Mouse (Mus musculus) midbrain, postnatal 0 days (tissue): ENCODE results near the gene Chrm3. TPM values are rescaled to one million over a fixed set of nuclear protein-coding genes. Genes with fewer than 3 reads are reported as not detected.

Source experiments
- ATAC-seq: fragments of 200-750 bp; cut with Nextera tagmentation; 2 replicates; pipeline ENCODE4 v1.8.0; 2017; ENCODE audit warnings: moderate number of reproducible peaks, mild to moderate bottlenecking, moderate TSS enrichment, moderate library complexity; ENCODE audit not compliant: low FRiP score
- DNase-seq: peaks from one replicate; pipeline ENCODE4 v3.0.0-alpha.2; 2015; ENCODE audit warnings: low spot score
- H3K27ac ChIP-seq: fragments of 300-500 bp; sonication (generic); 2 replicates; pipeline ENCODE4 v1.5.1; 2014; ENCODE audit warnings: low read depth, mild to moderate bottlenecking, low read length, mixed read lengths
- H3K27me3 ChIP-seq: fragments of 300-500 bp; sonication (generic); 2 replicates; pipeline ENCODE4 v1.6.1; 2014; ENCODE audit warnings: low read length, control low read depth, mixed read lengths; ENCODE audit not compliant: insufficient read depth
- H3K36me3 ChIP-seq: fragments of 300-500 bp; sonication (generic); 2 replicates; pipeline ENCODE4 v1.6.1; 2014; ENCODE audit warnings: low read length, control low read depth, mixed read lengths; ENCODE audit not compliant: insufficient read depth
- H3K4me1 ChIP-seq: fragments of 300-500 bp; sonication (generic); 2 replicates; pipeline ENCODE4 v1.6.1; 2014; ENCODE audit warnings: mild to moderate bottlenecking, control low read depth, antibody characterized with exemption, low read length, mixed read lengths; ENCODE audit not compliant: insufficient read depth
- H3K4me2 ChIP-seq: fragments of 300-500 bp; sonication (generic); 2 replicates; pipeline ENCODE4 v1.6.1; 2014; ENCODE audit warnings: low read depth, mild to moderate bottlenecking, low read length, mixed read lengths; ENCODE audit not compliant: poor library complexity, severe bottlenecking
- H3K4me3 ChIP-seq: fragments of 300-500 bp; sonication (generic); 2 replicates; pipeline ENCODE4 v1.5.1; 2014; ENCODE audit warnings: low read depth, mild to moderate bottlenecking, low read length, moderate library complexity
- H3K9ac ChIP-seq: fragments of 300-500 bp; sonication (generic); replicated peaks from 2 replicates; pipeline ENCODE4 v1.6.1; 2014; ENCODE audit warnings: mild to moderate bottlenecking, low read length, moderate library complexity, mixed read lengths; ENCODE audit not compliant: poor library complexity, severe bottlenecking
- H3K9me3 ChIP-seq: fragments of 300-500 bp; sonication (generic); 2 replicates; pipeline ENCODE4 v1.6.1; 2016; ENCODE audit warnings: low read length, control low read depth
- CTCF ChIP-seq: IDR thresholded peaks from 2 replicates; pipeline ENCODE4 v1.5.1; 2016; ENCODE audit warnings: antibody characterized with exemption, mild to moderate bottlenecking
- WGBS: fragments of 180-500 bp; shearing (Covaris S2); extraction: QIAGEN DNeasy Blood & Tissue Kit; methylation state at CpG from one replicate; pipeline ENCODE4 v1.1.7; 2014; 5-methylcytosine and 5-hydroxymethylcytosine counted together
- microRNA-seq: library from miRNA; unstranded; fragments of <30 nt; microRNA quantifications from one replicate; pipeline ENCODE4, GENCODE M21; 2016; ENCODE audit warnings: borderline number of aligned reads
- polyA plus RNA-seq: library from polyadenylated mRNA; unstranded; fragments of >200 nt; fragmentation: Nextera tagmentation; extraction: Ambion mirVana; gene quantifications from 2 replicates; pipeline ENCODE4 v1.2.1, GENCODE M21; 2015
- total RNA-seq: library from RNA; depleted of rRNA; stranded (reverse); fragments of >200 nt; gene quantifications from 2 replicates; pipeline ENCODE4 v1.2.3, GENCODE M21; 2014

The Chrm3 gene
- total and polyA plus RNA-seq, 2 experiments from 2014 or later = 3.9 to 27.3 TPM

- Histone ChIP-seq H3K9me3 (no peaks in the 10 kb centered on the region), H3K4me1 (no peaks in the 10 kb centered on the region), H3K9ac (no peak overlapping the region), H3K4me3 (no peak overlapping the region), H3K27me3 (no peaks in the 10 kb centered on the region), H3K27ac (no peak overlapping the region), H3K36me3 (no peaks in the 10 kb centered on the region), H3K4me2 (no peak overlapping the region)
- no peak for DNase-seq
- ATAC-seq = no peak
- peak; percentile 58 for TF ChIP-seq CTCF
- WGBS = 72% methylated on average over 5 of the region's 5 CpGs
These were observed 534.4 kb downstream of the Chrm3 start for GRCm38 (mm10) chr13:9826227-9826626.

Small RNA genes within 50 kb of the gene (microRNA-seq; reads per million reads assigned to microRNA genes)
- 1.0 reads per million for gene Gm24187
